Mouse (Mus musculus) thymus, postnatal 10 days (tissue): ENCODE data around the gene Zc3h12d.
A peak's percentile ranks its signal among the peaks of the same experiment; 100 is the strongest.
"Not testable (repeated sequence)": the region's sequence is repeated elsewhere in the genome, so short reads cannot be mapped to it uniquely, and the experiment has no call there.

Experiments used
- DNase-seq, 2 experiments: peaks; one replicate each; pipeline ENCODE4 v3.0.0; 2021; ENCODE audit warnings: low spot score in 2 of 2

Gene Zc3h12d

GRCm38 (mm10) chr10:7870571-7871315, 38.5 kb downstream of the Zc3h12d start:
- DNase-seq = peak in 1 of 2 experiments; percentile 62

GRCm38 (mm10) chr10:7871381-7872020, 39.2 kb downstream of the Zc3h12d start:
- no peak for DNase-seq

- DNase-seq = no peak
Observed at GRCm38 (mm10) chr10:7874194-7874593, 41.9 kb downstream of the Zc3h12d start.

GRCm38 (mm10) chr10:7880283-7880682, 48.0 kb downstream of the Zc3h12d start:
- DNase-seq = not testable (repeated sequence)

GRCm38 (mm10) chr10:7881971-7882370, 49.7 kb downstream of the Zc3h12d start:
- DNase-seq = no peak

- DNase-seq = peak; percentile 31 to 82
Observed at GRCm38 (mm10) chr10:7883524-7883923, 51.3 kb downstream of the Zc3h12d start.

GRCm38 (mm10) chr10:7888256-7888868, 56.1 kb downstream of the Zc3h12d start:
- no peak for DNase-seq

- no peak for DNase-seq
Observed at GRCm38 (mm10) chr10:7900719-7901627, 68.7 kb downstream of the Zc3h12d start.

- DNase-seq = no peak
Observed at GRCm38 (mm10) chr10:7904157-7904556, 71.9 kb downstream of the Zc3h12d start.

GRCm38 (mm10) chr10:7907151-7907550, 74.9 kb downstream of the Zc3h12d start:
- DNase-seq = no peak

- DNase-seq = no peak
Observed at GRCm38 (mm10) chr10:7911268-7911667, 79.0 kb downstream of the Zc3h12d start.
